Mouse (Mus musculus): Measurements from ENCODE around the gene Abcg8. TPM values are rescaled to one million over a fixed set of nuclear protein-coding genes. Genes with fewer than 3 reads are reported as not detected.

Gene Abcg8
- polyA plus RNA-seq, 1 experiment from 2014 or later: 0.09 TPM

GRCm38 (mm10) chr17:84639796-84640378, 36.2 kb upstream of the Abcg8 start:
- ATAC-seq (ENCODE audit: insufficient number of reproducible peaks, low FRiP score, low TSS enrichment, low read depth) (no peak), DNase-seq (ENCODE audit: low spot score) (no peak)
- Histone ChIP-seq H3K27ac (replicated peaks; ENCODE audit: low read depth, low read length) (no peak overlapping the region), H3K36me3 (ENCODE audit: control insufficient read depth, insufficient read depth, low read length) (no peaks in the 10 kb centered on the region), H3K9ac (ENCODE audit: low read length) (no peak overlapping the region), H3K4me2 (ENCODE audit: low read depth, severe bottlenecking) (no peak overlapping the region), H3K9me3 (ENCODE audit: control insufficient read depth, low read length) (no peaks in the 10 kb centered on the region), H3K4me1 (ENCODE audit: control insufficient read depth, insufficient read depth, low read length) (0 out of 2 replicates have a peak, but pooled peaks cover 5% of the 10 kb centered on the region), H3K27me3 (ENCODE audit: control insufficient read depth, insufficient read depth, low read length) (no peaks in the 10 kb centered on the region), H3K4me3 (ENCODE audit: low read depth, low read length) (no peak overlapping the region)
- 78% methylated on average over 10 of the region's 10 CpGs for WGBS

- Histone ChIP-seq H3K4me1 (ENCODE audit: control insufficient read depth, insufficient read depth, low read length) (peaks cover 12% of the 10 kb centered on the region; the same call in 1 of the 2 replicates), H3K27me3 (ENCODE audit: control insufficient read depth, insufficient read depth, low read length) (no peaks in the 10 kb centered on the region), H3K9ac (ENCODE audit: low read length) (no peak overlapping the region), H3K36me3 (ENCODE audit: control insufficient read depth, insufficient read depth, low read length) (no peaks in the 10 kb centered on the region), H3K4me3 (ENCODE audit: low read depth, low read length) (no peak overlapping the region), H3K4me2 (ENCODE audit: low read depth, severe bottlenecking) (no peak overlapping the region), H3K27ac (replicated peaks; ENCODE audit: low read depth, low read length) (no peak overlapping the region), H3K9me3 (ENCODE audit: control insufficient read depth, low read length) (no peaks in the 10 kb centered on the region)
- WGBS: 28% methylated on average over 3 of the region's 3 CpGs
- DNase-seq (ENCODE audit: low spot score) (peak; percentile 65), ATAC-seq (ENCODE audit: insufficient number of reproducible peaks, low FRiP score, low TSS enrichment, low read depth) (no peak)
Observed at GRCm38 (mm10) chr17:84641893-84642292, 34.2 kb upstream of the Abcg8 start.

GRCm38 (mm10) chr17:84642324-84642723, 33.8 kb upstream of the Abcg8 start:
- WGBS: 92% methylated on average over 9 of the region's 9 CpGs
- no peaks in the 10 kb centered on the region for H3K9me3 ChIP-seq (ENCODE audit: control insufficient read depth, low read length)
- no peak overlapping the region for H3K9ac ChIP-seq (ENCODE audit: low read length)
- peaks cover 12% of the 10 kb centered on the region; the same call in 1 of the 2 replicates for H3K4me1 ChIP-seq (ENCODE audit: control insufficient read depth, insufficient read depth, low read length)
- no peak overlapping the region for H3K27ac ChIP-seq (replicated peaks; ENCODE audit: low read depth, low read length)
- DNase-seq (ENCODE audit: low spot score): no peak
- no peak for ATAC-seq (ENCODE audit: insufficient number of reproducible peaks, low FRiP score, low TSS enrichment, low read depth)
- no peaks in the 10 kb centered on the region for H3K36me3 ChIP-seq (ENCODE audit: control insufficient read depth, insufficient read depth, low read length)
- no peaks in the 10 kb centered on the region for H3K27me3 ChIP-seq (ENCODE audit: control insufficient read depth, insufficient read depth, low read length)
- H3K4me2 ChIP-seq (ENCODE audit: low read depth, severe bottlenecking): no peak overlapping the region
- H3K4me3 ChIP-seq (ENCODE audit: low read depth, low read length): no peak overlapping the region

- H3K36me3 ChIP-seq (ENCODE audit: control insufficient read depth, insufficient read depth, low read length): no peaks in the 10 kb centered on the region
- no peak overlapping the region for H3K9ac ChIP-seq (ENCODE audit: low read length)
- 37% methylated on average over 16 of the region's 16 CpGs for WGBS
- peak; percentile 54 for DNase-seq (ENCODE audit: low spot score)
- peaks cover 12% of the 10 kb centered on the region; the same call in 1 of the 2 replicates for H3K4me1 ChIP-seq (ENCODE audit: control insufficient read depth, insufficient read depth, low read length)
- no peaks in the 10 kb centered on the region for H3K9me3 ChIP-seq (ENCODE audit: control insufficient read depth, low read length)
- no peak overlapping the region for H3K4me3 ChIP-seq (ENCODE audit: low read depth, low read length)
- no peaks in the 10 kb centered on the region for H3K27me3 ChIP-seq (ENCODE audit: control insufficient read depth, insufficient read depth, low read length)
- peak; percentile 39; the same call in 1 of the 2 replicates for ATAC-seq (ENCODE audit: insufficient number of reproducible peaks, low FRiP score, low TSS enrichment, low read depth)
- peak overlapping the region; percentile 10; the same call in 1 of the 2 replicates for H3K27ac ChIP-seq (replicated peaks; ENCODE audit: low read depth, low read length)
- H3K4me2 ChIP-seq (ENCODE audit: low read depth, severe bottlenecking): no peak overlapping the region
Observed at GRCm38 (mm10) chr17:84644292-84645050, 31.6 kb upstream of the Abcg8 start.

- DNase-seq (ENCODE audit: low spot score): peak; percentile 36
- H3K36me3 ChIP-seq (ENCODE audit: control insufficient read depth, insufficient read depth, low read length): no peaks in the 10 kb centered on the region
- no peak overlapping the region for H3K4me2 ChIP-seq (ENCODE audit: low read depth, severe bottlenecking)
- H3K9me3 ChIP-seq (ENCODE audit: control insufficient read depth, low read length): no peaks in the 10 kb centered on the region
- H3K9ac ChIP-seq (ENCODE audit: low read length): no peak overlapping the region
- peak overlapping the region; percentile 10; the same call in 1 of the 2 replicates for H3K27ac ChIP-seq (replicated peaks; ENCODE audit: low read depth, low read length)
- WGBS: 20% methylated on average over 9 of the region's 9 CpGs
- no peaks in the 10 kb centered on the region for H3K27me3 ChIP-seq (ENCODE audit: control insufficient read depth, insufficient read depth, low read length)
- H3K4me3 ChIP-seq (ENCODE audit: low read depth, low read length): no peak overlapping the region
- 0 out of 2 replicates have a peak, but pooled peaks have one; percentile 51 for ATAC-seq (ENCODE audit: insufficient number of reproducible peaks, low FRiP score, low TSS enrichment, low read depth)
- H3K4me1 ChIP-seq (ENCODE audit: control insufficient read depth, insufficient read depth, low read length): peaks cover 12% of the 10 kb centered on the region; the same call in 1 of the 2 replicates
Observed at GRCm38 (mm10) chr17:84645119-84645518, 31.0 kb upstream of the Abcg8 start.

GRCm38 (mm10) chr17:84645894-84646293, 30.2 kb upstream of the Abcg8 start:
- no peak for DNase-seq (ENCODE audit: low spot score)
- ATAC-seq (ENCODE audit: insufficient number of reproducible peaks, low FRiP score, low TSS enrichment, low read depth): no peak
- H3K36me3 ChIP-seq (ENCODE audit: control insufficient read depth, insufficient read depth, low read length): no peaks in the 10 kb centered on the region
- 19% methylated on average over 3 of the region's 7 CpGs for WGBS
- no peaks in the 10 kb centered on the region for H3K27me3 ChIP-seq (ENCODE audit: control insufficient read depth, insufficient read depth, low read length)
- H3K4me3 ChIP-seq (ENCODE audit: low read depth, low read length): no peak overlapping the region
- H3K9ac ChIP-seq (ENCODE audit: low read length): no peak overlapping the region
- H3K27ac ChIP-seq (replicated peaks; ENCODE audit: low read depth, low read length): no peak overlapping the region
- H3K4me2 ChIP-seq (ENCODE audit: low read depth, severe bottlenecking): no peak overlapping the region
- no peaks in the 10 kb centered on the region for H3K9me3 ChIP-seq (ENCODE audit: control insufficient read depth, low read length)
- H3K4me1 ChIP-seq (ENCODE audit: control insufficient read depth, insufficient read depth, low read length): peaks cover 12% of the 10 kb centered on the region; the same call in 1 of the 2 replicates

- Histone ChIP-seq H3K36me3 (ENCODE audit: control insufficient read depth, insufficient read depth, low read length) (no peaks in the 10 kb centered on the region), H3K4me2 (ENCODE audit: low read depth, severe bottlenecking) (no peak overlapping the region), H3K4me3 (ENCODE audit: low read depth, low read length) (no peak overlapping the region), H3K27me3 (ENCODE audit: control insufficient read depth, insufficient read depth, low read length) (no peaks in the 10 kb centered on the region), H3K9me3 (ENCODE audit: control insufficient read depth, low read length) (no peaks in the 10 kb centered on the region), H3K9ac (ENCODE audit: low read length) (no peak overlapping the region), H3K27ac (replicated peaks; ENCODE audit: low read depth, low read length) (no peak overlapping the region), H3K4me1 (ENCODE audit: control insufficient read depth, insufficient read depth, low read length) (peaks cover 12% of the 10 kb centered on the region; the same call in 1 of the 2 replicates)
- DNase-seq (ENCODE audit: low spot score): no peak
- 54% methylated on average over 2 of the region's 2 CpGs for WGBS
- ATAC-seq (ENCODE audit: insufficient number of reproducible peaks, low FRiP score, low TSS enrichment, low read depth): no peak
Observed at GRCm38 (mm10) chr17:84646477-84646876, 29.6 kb upstream of the Abcg8 start.

GRCm38 (mm10) chr17:84647630-84648029, 28.5 kb upstream of the Abcg8 start:
- Histone ChIP-seq H3K27ac (replicated peaks; ENCODE audit: low read depth, low read length) (no peak overlapping the region), H3K9ac (ENCODE audit: low read length) (no peak overlapping the region), H3K27me3 (ENCODE audit: control insufficient read depth, insufficient read depth, low read length) (no peaks in the 10 kb centered on the region), H3K36me3 (ENCODE audit: control insufficient read depth, insufficient read depth, low read length) (no peaks in the 10 kb centered on the region), H3K4me3 (ENCODE audit: low read depth, low read length) (no peak overlapping the region), H3K4me1 (ENCODE audit: control insufficient read depth, insufficient read depth, low read length) (peaks cover 12% of the 10 kb centered on the region; the same call in 1 of the 2 replicates), H3K9me3 (ENCODE audit: control insufficient read depth, low read length) (no peaks in the 10 kb centered on the region), H3K4me2 (ENCODE audit: low read depth, severe bottlenecking) (no peak overlapping the region)
- WGBS: 88% methylated on average over 4 of the region's 4 CpGs
- DNase-seq (ENCODE audit: low spot score) (no peak), ATAC-seq (ENCODE audit: insufficient number of reproducible peaks, low FRiP score, low TSS enrichment, low read depth) (no peak)
